Mouse (Mus musculus) midbrain, embryonic 11.5 days (tissue): ENCODE measurements around the gene Sphk1. TPM values are rescaled to one million over a fixed set of nuclear protein-coding genes. Genes with fewer than 3 reads are reported as not detected.

Experiments used
- ATAC-seq: fragments of 200-750 bp; cut with Nextera tagmentation; 2 replicates; pipeline ENCODE4 v1.8.0; 2017; ENCODE audit warnings: moderate TSS enrichment, moderate library complexity; ENCODE audit not compliant: low FRiP score
- DNase-seq: peaks from one replicate; pipeline ENCODE4 v3.0.0; 2015; ENCODE audit warnings: low spot score; ENCODE audit errors: missing footprints
- H3K27ac ChIP-seq: fragments of 300-500 bp; sonication (generic); 2 replicates; pipeline ENCODE4 v1.5.1; 2014; ENCODE audit warnings: low read depth, low read length
- H3K27me3 ChIP-seq: fragments of 300-500 bp; sonication (generic); 2 replicates; pipeline ENCODE4 v1.6.1; 2014; ENCODE audit warnings: mild to moderate bottlenecking, low read length, moderate library complexity, mixed read lengths; ENCODE audit not compliant: control insufficient read depth, insufficient read depth
- H3K36me3 ChIP-seq: fragments of 300-500 bp; sonication (generic); 2 replicates; pipeline ENCODE4 v1.6.1; 2014; ENCODE audit warnings: mild to moderate bottlenecking, low read length, moderate library complexity, mixed read lengths; ENCODE audit not compliant: control insufficient read depth, insufficient read depth
- H3K4me1 ChIP-seq: fragments of 300-500 bp; sonication (generic); 2 replicates; pipeline ENCODE4 v1.6.1; 2014; ENCODE audit warnings: low read length; ENCODE audit not compliant: control insufficient read depth, insufficient read depth
- H3K4me2 ChIP-seq: fragments of 300-500 bp; sonication (generic); 2 replicates; pipeline ENCODE4 v1.6.1; 2014; ENCODE audit warnings: mild to moderate bottlenecking, moderate library complexity
- H3K4me3 ChIP-seq: fragments of 300-500 bp; sonication (generic); 2 replicates; pipeline ENCODE4 v1.5.1; 2014; ENCODE audit warnings: low read depth, low read length
- H3K9ac ChIP-seq: fragments of 300-500 bp; sonication (generic); 2 replicates; pipeline ENCODE4 v1.6.1; 2014; ENCODE audit warnings: low read length
- H3K9me3 ChIP-seq: fragments of 300-500 bp; sonication (generic); 2 replicates; pipeline ENCODE4 v1.6.1; 2016; ENCODE audit warnings: low read length; ENCODE audit not compliant: control insufficient read depth
- WGBS: fragments of 180-500 bp; shearing (Covaris S2); extraction: QIAGEN DNeasy Blood & Tissue Kit; methylation state at CpG from one replicate; pipeline ENCODE4 v1.1.7; 2014; 5-methylcytosine and 5-hydroxymethylcytosine counted together
- polyA plus RNA-seq: library from polyadenylated mRNA; unstranded; fragments of >200 nt; fragmentation: Nextera tagmentation; extraction: Ambion mirVana; gene quantifications from 2 replicates; pipeline ENCODE4 v1.2.1, GENCODE M21; 2014

The Sphk1 gene
- polyA plus RNA-seq, result 7.1 and 8.3 TPM in 2 replicates

GRCm38 (mm10) chr11:116530187-116531147, at the start of gene Sphk1:
TSS of gene Sphk1 (plus strand) at chr11:116530925.
- H3K4me3 ChIP-seq, result peak within 1 kb of the TSS; percentile 48
- H3K36me3 ChIP-seq, result no peaks in the 10 kb centered on the region
- ATAC-seq (peak; percentile 51; the same call in 1 of the 2 replicates), DNase-seq (peak; percentile 95)
- peak within 1 kb of the TSS; percentile 59 for H3K9ac ChIP-seq
- 21% methylated on average over 11 of the region's 11 CpGs for WGBS
- no peaks in the 10 kb centered on the region for H3K9me3 ChIP-seq
- peaks cover 36% of the 10 kb centered on the region for H3K4me1 ChIP-seq
- H3K4me2 ChIP-seq, result peak within 1 kb of the TSS; percentile 87
- peaks cover 37% of the 10 kb centered on the region for H3K27me3 ChIP-seq
- peak within 1 kb of the TSS; percentile 51 for H3K27ac ChIP-seq

- no peak overlapping the region for H3K27ac ChIP-seq
- ATAC-seq (no peak), DNase-seq (no peak)
- H3K9me3 ChIP-seq, result no peaks in the 10 kb centered on the region
- no peak overlapping the region for H3K4me3 ChIP-seq
- WGBS, result 97% methylated on average over 8 of the region's 8 CpGs
- H3K36me3 ChIP-seq, result peaks cover 35% of the 10 kb centered on the region
- H3K9ac ChIP-seq, result no peak overlapping the region
- no peak overlapping the region for H3K4me2 ChIP-seq
- H3K27me3 ChIP-seq, result no peaks in the 10 kb centered on the region
- H3K4me1 ChIP-seq, result no peaks in the 10 kb centered on the region
Measured at GRCm38 (mm10) chr11:116480975-116481374, 49.8 kb upstream of the Sphk1 start.

GRCm38 (mm10) chr11:116481776-116482175, 48.9 kb upstream of the Sphk1 start:
- Histone ChIP-seq H3K27ac (no peak overlapping the region), H3K4me3 (no peak overlapping the region), H3K36me3 (peaks cover 34% of the 10 kb centered on the region), H3K27me3 (no peaks in the 10 kb centered on the region), H3K9ac (no peak overlapping the region), H3K4me1 (no peaks in the 10 kb centered on the region), H3K4me2 (no peak overlapping the region), H3K9me3 (no peaks in the 10 kb centered on the region)
- ATAC-seq, result no peak
- 88% methylated on average over 7 of the region's 7 CpGs for WGBS
- DNase-seq, result peak; percentile 54

- Histone ChIP-seq H3K9me3 (no peaks in the 10 kb centered on the region), H3K36me3 (peaks cover 35% of the 10 kb centered on the region), H3K27me3 (no peaks in the 10 kb centered on the region), H3K4me3 (no peak overlapping the region), H3K9ac (no peak overlapping the region), H3K4me1 (peaks cover 2% of the 10 kb centered on the region; the same call in 1 of the 2 replicates), H3K4me2 (no peak overlapping the region), H3K27ac (no peak overlapping the region)
- ATAC-seq (no peak), DNase-seq (no peak)
- 95% methylated on average over 8 of the region's 8 CpGs for WGBS
Measured at GRCm38 (mm10) chr11:116484261-116484660, 46.5 kb upstream of the Sphk1 start.

GRCm38 (mm10) chr11:116488207-116488606, 42.5 kb upstream of the Sphk1 start:
- Histone ChIP-seq H3K36me3 (peaks cover 18% of the 10 kb centered on the region), H3K27ac (no peak overlapping the region), H3K9me3 (no peaks in the 10 kb centered on the region), H3K4me2 (no peak overlapping the region), H3K4me3 (no peak overlapping the region), H3K27me3 (no peaks in the 10 kb centered on the region), H3K4me1 (peaks cover 6% of the 10 kb centered on the region), H3K9ac (no peak overlapping the region)
- DNase-seq, result peak; percentile 33
- ATAC-seq, result no peak

GRCm38 (mm10) chr11:116488693-116489375, 41.9 kb upstream of the Sphk1 start:
- H3K4me1 ChIP-seq, result peaks cover 6% of the 10 kb centered on the region
- H3K9me3 ChIP-seq, result no peaks in the 10 kb centered on the region
- no peak overlapping the region for H3K27ac ChIP-seq
- no peak for ATAC-seq
- no peak for DNase-seq
- H3K4me3 ChIP-seq, result peak overlapping the region; percentile 95
- H3K4me2 ChIP-seq, result peak overlapping the region; percentile 57
- no peaks in the 10 kb centered on the region for H3K27me3 ChIP-seq
- peak overlapping the region; percentile 95 for H3K9ac ChIP-seq
- 76% methylated on average over 14 of the region's 14 CpGs for WGBS
- peaks cover 18% of the 10 kb centered on the region for H3K36me3 ChIP-seq

DNA sequence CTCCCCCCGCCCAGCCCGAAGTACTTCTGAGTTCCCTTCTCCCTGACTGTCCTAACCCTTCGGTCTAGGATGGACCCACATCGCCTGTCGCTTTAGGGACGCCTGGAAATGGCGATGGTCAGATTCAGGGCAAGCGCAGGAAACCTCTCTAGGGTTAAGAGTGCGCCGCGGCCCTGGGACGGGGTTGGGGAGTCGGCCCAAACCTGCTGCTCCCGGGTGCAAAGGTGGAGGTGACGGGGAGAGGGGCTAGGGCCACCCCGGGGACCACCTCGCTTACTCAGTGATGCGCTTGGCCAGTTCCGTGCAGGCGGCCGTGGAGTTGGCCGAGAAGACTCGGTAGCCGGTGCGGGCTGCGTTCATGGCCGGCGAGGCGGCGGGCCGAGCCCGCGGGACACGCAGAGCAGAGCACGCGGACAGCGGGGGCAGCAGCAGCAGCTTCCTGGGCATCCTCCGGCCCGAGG, 40.9 kb upstream of the Sphk1 start:
- Histone ChIP-seq H3K4me1 (peaks cover 6% of the 10 kb centered on the region), H3K9ac (peak overlapping the region; percentile 95), H3K36me3 (peaks cover 14% of the 10 kb centered on the region), H3K27me3 (no peaks in the 10 kb centered on the region), H3K4me2 (peak overlapping the region; percentile 57), H3K4me3 (peak overlapping the region; percentile 95), H3K27ac (peak overlapping the region; percentile 81), H3K9me3 (no peaks in the 10 kb centered on the region)
- DNase-seq (peak; percentile 97), ATAC-seq (peak; percentile 75)
- under 1% methylated on average over 39 of the region's 39 CpGs for WGBS

- H3K4me3 ChIP-seq, result peak overlapping the region; percentile 95
- H3K36me3 ChIP-seq, result peaks cover 7% of the 10 kb centered on the region; the same call in 1 of the 2 replicates
- peak overlapping the region; percentile 81 for H3K27ac ChIP-seq
- no peaks in the 10 kb centered on the region for H3K9me3 ChIP-seq
- H3K27me3 ChIP-seq, result no peaks in the 10 kb centered on the region
- DNase-seq (peak; percentile 99), ATAC-seq (peak; percentile 91)
- H3K9ac ChIP-seq, result peak overlapping the region; percentile 95
- H3K4me2 ChIP-seq, result peak overlapping the region; percentile 57
- H3K4me1 ChIP-seq, result peaks cover 6% of the 10 kb centered on the region
- WGBS, result under 1% methylated on average over 62 of the region's 62 CpGs
Measured at GRCm38 (mm10) chr11:116490232-116491107, 40.3 kb upstream of the Sphk1 start.
